Mouse (Mus musculus) telencephalon, adult 2 months (tissue): ENCODE data around the gene Xpnpep1.

Source experiments
- DNase-seq: peaks from one replicate; pipeline ENCODE4 v3.0.0-alpha.2; 2011; ENCODE audit warnings: low read depth, low spot score

Gene Xpnpep1

GRCm38 (mm10) chr19:53031957-53032371, 8.1 kb downstream of the Xpnpep1 start:
- no peak for DNase-seq

GRCm38 (mm10) chr19:53030279-53030678, 9.7 kb downstream of the Xpnpep1 start:
- DNase-seq, result no peak

GRCm38 (mm10) chr19:53029686-53030085, 10.3 kb downstream of the Xpnpep1 start:
- no peak for DNase-seq

GRCm38 (mm10) chr19:53029045-53029444, 11.0 kb downstream of the Xpnpep1 start:
- no peak for DNase-seq

- DNase-seq, result no peak
These were observed 11.8 kb downstream of the Xpnpep1 start for GRCm38 (mm10) chr19:53028216-53028615.

GRCm38 (mm10) chr19:53023189-53023588, 16.8 kb downstream of the Xpnpep1 start:
- no peak for DNase-seq

- DNase-seq, result no peak
These were observed 17.9 kb downstream of the Xpnpep1 start for GRCm38 (mm10) chr19:53022037-53022614.

- DNase-seq, result no peak
These were observed 18.5 kb downstream of the Xpnpep1 start for GRCm38 (mm10) chr19:53021537-53021936.

- no peak for DNase-seq
These were observed 20.1 kb downstream of the Xpnpep1 start for GRCm38 (mm10) chr19:53019716-53020463.

GRCm38 (mm10) chr19:53017954-53018353, 22.1 kb downstream of the Xpnpep1 start:
- DNase-seq, result no peak

GRCm38 (mm10) chr19:53017248-53017647, 22.8 kb downstream of the Xpnpep1 start:
- DNase-seq, result no peak

- no peak for DNase-seq
These were observed 24.9 kb downstream of the Xpnpep1 start for GRCm38 (mm10) chr19:53014910-53015710.

- no peak for DNase-seq
These were observed 26.3 kb downstream of the Xpnpep1 start for GRCm38 (mm10) chr19:53013744-53014143.

- DNase-seq, result no peak
These were observed 26.7 kb downstream of the Xpnpep1 start for GRCm38 (mm10) chr19:53013341-53013740.

GRCm38 (mm10) chr19:53010941-53011340, 29.1 kb downstream of the Xpnpep1 start:
- no peak for DNase-seq

- no peak for DNase-seq
These were observed 31.1 kb downstream of the Xpnpep1 start for GRCm38 (mm10) chr19:53008921-53009320.

- DNase-seq, result peak; percentile 64
These were observed 31.9 kb downstream of the Xpnpep1 start for GRCm38 (mm10) chr19:53008020-53008705.

GRCm38 (mm10) chr19:53005978-53006377, 34.0 kb downstream of the Xpnpep1 start:
- DNase-seq, result no peak

- DNase-seq, result no peak
These were observed 36.3 kb downstream of the Xpnpep1 start for GRCm38 (mm10) chr19:53003554-53004365.

- DNase-seq, result no peak
These were observed 37.6 kb downstream of the Xpnpep1 start for GRCm38 (mm10) chr19:53002166-53003095.
